Mouse (Mus musculus) embryonic facial prominence, embryonic 13.5 days (tissue): Measurements from ENCODE around the gene Scn5a. TPM values are rescaled to one million over a fixed set of nuclear protein-coding genes. Genes with fewer than 3 reads are reported as not detected.
A peak's percentile ranks its signal among the peaks of the same experiment; 100 is the strongest.

Experiments used
- ATAC-seq: fragments of 200-750 bp; cut with Nextera tagmentation; 2 replicates; pipeline ENCODE4 v1.8.0; 2017; ENCODE audit warnings: low read depth; ENCODE audit not compliant: insufficient number of reproducible peaks, insufficient read depth, low FRiP score, low TSS enrichment
- H3K27ac ChIP-seq: fragments of 300-500 bp; sonication (generic); 2 replicates; pipeline ENCODE4 v1.5.1; 2015; ENCODE audit warnings: moderate library complexity, mild to moderate bottlenecking, inconsistent platforms
- H3K27me3 ChIP-seq: fragments of 300-500 bp; sonication (generic); 2 replicates; pipeline ENCODE4 v1.6.1; 2015; ENCODE audit warnings: mild to moderate bottlenecking, inconsistent platforms
- H3K36me3 ChIP-seq: fragments of 300-500 bp; sonication (generic); 2 replicates; pipeline ENCODE4 v1.6.1; 2015; ENCODE audit warnings: mild to moderate bottlenecking, inconsistent platforms
- H3K4me1 ChIP-seq: fragments of 300-500 bp; sonication (generic); 2 replicates; pipeline ENCODE4 v1.6.1; 2015; ENCODE audit warnings: inconsistent platforms
- H3K4me2 ChIP-seq: fragments of 300-500 bp; sonication (generic); 2 replicates; pipeline ENCODE4 v1.6.1; 2015; ENCODE audit warnings: moderate library complexity, mild to moderate bottlenecking, inconsistent platforms
- H3K4me3 ChIP-seq: fragments of 300-500 bp; sonication (generic); 2 replicates; pipeline ENCODE4 v1.5.1; 2015; ENCODE audit warnings: mild to moderate bottlenecking, inconsistent platforms
- H3K9ac ChIP-seq: fragments of 300-500 bp; sonication (generic); 2 replicates; pipeline ENCODE4 v1.6.1; 2015; ENCODE audit warnings: mild to moderate bottlenecking, inconsistent platforms
- H3K9me3 ChIP-seq: fragments of 300-500 bp; sonication (generic); 2 replicates; pipeline ENCODE4 v1.6.1; 2016; ENCODE audit warnings: inconsistent platforms
- WGBS: fragments of 180-500 bp; shearing (Covaris S2); methylation state at CpG from one replicate; pipeline ENCODE4 v1.1.7; 2015; ENCODE audit warnings: mixed read lengths; 5-methylcytosine and 5-hydroxymethylcytosine counted together
- polyA plus RNA-seq: library from polyadenylated mRNA; unstranded; fragments of >200 nt; fragmentation: Nextera tagmentation; extraction: Ambion mirVana; gene quantifications from 2 replicates; pipeline ENCODE4 v1.2.1, GENCODE M21; 2015

Gene Scn5a
- polyA plus RNA-seq, 1 experiment from 2014 or later = 0.42 TPM

DNA sequence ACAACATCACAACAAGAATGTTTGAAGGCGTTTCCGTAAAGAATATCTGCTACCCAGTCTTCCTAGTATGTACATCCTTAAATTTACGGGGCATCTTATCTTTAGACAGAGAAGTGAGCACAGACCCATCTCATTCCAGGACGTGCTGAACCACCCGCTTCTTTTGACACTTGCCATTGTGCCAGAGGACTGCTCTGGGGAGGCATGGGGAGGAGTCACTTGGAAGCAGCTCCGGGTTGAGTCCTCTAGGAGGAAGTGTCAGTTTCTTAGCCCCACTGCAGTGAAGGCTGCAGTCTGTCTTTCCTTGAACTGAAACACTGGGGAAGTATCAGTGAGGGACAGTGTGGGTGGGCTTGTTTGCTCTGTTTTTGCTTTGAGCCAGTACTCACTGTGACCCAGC lies 133.1 kb downstream of the Scn5a start:
- Histone ChIP-seq H3K4me2 (peak overlapping the region; percentile 80), H3K9me3 (no peaks in the 10 kb centered on the region), H3K4me3 (peak overlapping the region; percentile 81), H3K9ac (peak overlapping the region; percentile 95), H3K36me3 (peaks cover 43% of the 10 kb centered on the region), H3K27ac (no peak overlapping the region), H3K4me1 (peaks cover 13% of the 10 kb centered on the region), H3K27me3 (no peaks in the 10 kb centered on the region)
- WGBS = 37% methylated on average over 6 of the region's 6 CpGs
- ATAC-seq = no peak

DNA sequence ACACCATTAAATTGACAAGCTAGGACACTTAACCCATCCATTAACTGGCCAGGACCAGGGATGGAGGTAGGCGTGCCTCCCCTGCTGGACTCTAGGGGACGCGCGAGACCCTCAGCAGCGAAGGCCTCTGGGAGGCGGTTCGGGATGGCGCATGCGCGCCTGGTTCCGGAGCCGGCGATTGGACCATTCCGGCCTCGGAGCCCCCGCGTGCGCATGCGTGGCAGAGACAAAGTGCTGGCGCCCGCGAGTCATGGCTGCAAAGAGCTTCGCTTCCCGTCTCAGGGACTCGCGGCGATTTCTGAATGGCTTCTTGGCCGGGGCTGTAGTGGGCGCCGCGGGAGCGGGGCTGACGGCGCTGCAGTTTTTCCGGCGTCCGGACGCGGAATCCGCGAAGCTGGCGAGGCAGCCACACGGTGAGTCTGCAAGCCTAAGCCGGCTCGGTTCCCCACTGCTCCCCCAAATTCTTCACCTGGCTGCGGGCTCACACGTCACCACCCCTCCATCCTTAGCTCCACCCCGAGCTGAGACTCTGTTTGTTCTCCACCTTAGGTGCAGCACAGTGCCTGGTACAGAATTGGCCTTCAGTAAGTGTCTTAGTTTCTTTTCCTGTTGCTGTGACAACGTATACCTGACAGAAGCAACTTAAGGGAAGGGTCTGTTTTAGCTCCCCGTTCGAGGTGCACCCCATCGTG lies 133.9 kb downstream of the Scn5a start, which contains the start of gene Exog:
TSS of gene Exog (plus strand) at position 206 of the 692 bp plus-strand sequence.
- Histone ChIP-seq H3K27me3 (no peaks in the 10 kb centered on the region), H3K9ac (peak within 1 kb of the TSS; percentile 95), H3K27ac (peak within 1 kb of the TSS; percentile 90), H3K4me2 (peak within 1 kb of the TSS; percentile 80), H3K4me3 (peak within 1 kb of the TSS; percentile 81), H3K9me3 (no peaks in the 10 kb centered on the region), H3K4me1 (peaks cover 13% of the 10 kb centered on the region), H3K36me3 (peaks cover 37% of the 10 kb centered on the region)
- ATAC-seq = peak; percentile 89
- WGBS = under 1% methylated on average over 52 of the region's 52 CpGs

DNA sequence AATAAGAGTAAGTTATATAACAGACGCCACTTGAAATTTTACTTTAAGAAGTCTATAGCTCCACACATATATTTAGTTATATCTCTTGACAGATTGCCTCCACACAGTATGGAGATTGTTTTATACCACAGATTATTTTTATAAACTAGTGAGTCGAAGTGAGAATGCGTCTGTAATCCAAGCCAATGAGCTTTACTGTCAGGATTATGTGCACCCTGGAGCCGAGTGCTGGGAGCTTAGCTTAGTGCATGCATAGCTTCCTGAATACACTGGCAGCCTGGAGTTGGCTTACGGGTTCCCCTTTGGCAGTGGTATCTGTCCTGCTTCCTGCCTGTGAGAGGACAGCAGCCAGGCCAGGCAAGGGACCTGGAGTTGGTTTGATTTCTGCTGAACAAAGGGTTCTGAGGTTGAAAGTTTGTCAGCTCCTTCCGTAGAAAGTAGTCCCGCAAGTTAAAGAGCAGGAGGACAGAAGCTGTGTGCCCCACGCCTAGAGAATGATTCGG lies 140.3 kb downstream of the Scn5a start:
- H3K27ac ChIP-seq = no peak overlapping the region
- no peak overlapping the region for H3K4me3 ChIP-seq
- no peak overlapping the region for H3K9ac ChIP-seq
- WGBS = 87% methylated on average over 9 of the region's 9 CpGs
- peaks cover 62% of the 10 kb centered on the region for H3K36me3 ChIP-seq
- H3K9me3 ChIP-seq = no peaks in the 10 kb centered on the region
- H3K4me1 ChIP-seq = no peaks in the 10 kb centered on the region
- ATAC-seq = no peak
- no peaks in the 10 kb centered on the region for H3K27me3 ChIP-seq
- H3K4me2 ChIP-seq = no peak overlapping the region

DNA sequence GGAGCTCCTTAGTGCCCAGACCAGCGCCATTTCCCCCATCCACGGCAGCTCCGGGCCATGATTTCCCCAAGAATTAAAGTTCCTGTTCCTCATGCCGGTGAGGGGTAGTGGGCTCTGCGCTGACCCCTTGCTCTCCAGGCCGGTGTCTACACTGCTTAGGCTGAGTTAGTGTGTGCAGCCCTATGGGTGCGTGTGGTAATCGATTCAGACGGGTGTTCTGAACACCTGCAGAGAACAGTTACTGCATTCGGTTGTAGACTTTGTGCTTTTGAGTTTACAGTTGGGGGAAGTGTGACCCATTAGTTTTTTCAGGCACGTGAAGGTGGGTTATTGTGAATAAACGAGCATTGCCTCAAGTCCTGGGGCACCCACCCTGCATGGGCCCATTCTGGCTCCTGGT lies 140.8 kb downstream of the Scn5a start:
- Histone ChIP-seq H3K27ac (no peak overlapping the region), H3K9ac (no peak overlapping the region), H3K9me3 (no peaks in the 10 kb centered on the region), H3K4me2 (no peak overlapping the region), H3K36me3 (peaks cover 65% of the 10 kb centered on the region), H3K4me3 (no peak overlapping the region), H3K4me1 (no peaks in the 10 kb centered on the region), H3K27me3 (no peaks in the 10 kb centered on the region)
- 93% methylated on average over 12 of the region's 12 CpGs for whole genome bisulfite sequencing
- no peak for ATAC-seq

DNA sequence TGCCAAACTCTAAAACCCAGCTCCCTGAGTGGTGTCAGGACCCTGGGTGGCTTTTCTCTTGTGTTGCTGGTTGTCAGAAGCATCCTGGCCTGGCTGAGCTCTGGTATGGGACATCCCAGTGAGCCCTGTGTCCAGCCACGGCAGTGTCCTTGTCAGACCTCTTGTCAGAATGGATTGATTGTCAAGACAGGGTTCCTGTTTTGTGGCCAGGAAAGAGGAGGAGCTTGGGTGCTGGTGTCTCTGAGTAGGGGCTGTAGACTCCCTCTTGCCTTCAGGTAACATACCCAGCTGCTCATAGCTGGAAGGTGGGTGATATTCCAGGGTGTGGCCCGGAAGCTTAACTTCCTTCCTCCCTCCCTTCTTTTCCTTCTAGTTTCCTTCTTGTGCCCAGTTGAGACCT lies 143.0 kb downstream of the Scn5a start:
- no peak overlapping the region for H3K4me2 ChIP-seq
- no peaks in the 10 kb centered on the region for H3K9me3 ChIP-seq
- no peak for ATAC-seq
- no peak overlapping the region for H3K27ac ChIP-seq
- 80% methylated on average over 2 of the region's 2 CpGs for WGBS
- peaks cover 84% of the 10 kb centered on the region for H3K36me3 ChIP-seq
- H3K4me3 ChIP-seq = no peak overlapping the region
- no peak overlapping the region for H3K9ac ChIP-seq
- H3K4me1 ChIP-seq = no peaks in the 10 kb centered on the region
- no peaks in the 10 kb centered on the region for H3K27me3 ChIP-seq

Other genes starting within 250 kb of the Scn5a start
- 94.4 and 96.7 TPM in 2 replicates for gene Acaa1a, start 239.3 kb downstream of the Scn5a start, polyA plus RNA-seq
- 17.7 and 18.2 TPM in 2 replicates for gene Myd88, start 237.6 kb downstream of the Scn5a start, polyA plus RNA-seq
- 5.3 and 7.2 TPM in 2 replicates for gene Xylb, start 221.6 kb downstream of the Scn5a start, polyA plus RNA-seq
- gene Slc22a14, start 213.5 kb downstream of the Scn5a start, polyA plus RNA-seq = not detected in 2 replicates
- 18.0 and 18.7 TPM in 2 replicates for gene Acvr2b, start 176.9 kb downstream of the Scn5a start, polyA plus RNA-seq
- 41.4 and 43.8 TPM in 2 replicates for gene Exog, start 134.1 kb downstream of the Scn5a start, polyA plus RNA-seq
- not detected in 2 replicates for gene Scn10a, start 140.3 kb upstream of the Scn5a start, polyA plus RNA-seq
- gene Scn11a, start 246.4 kb upstream of the Scn5a start, polyA plus RNA-seq = not detected in 2 replicates